Mouse (Mus musculus) left cerebral cortex, adult 2 months (tissue): ENCODE measurements around the gene Cnnm3. TPM values are rescaled to one million over a fixed set of nuclear protein-coding genes. Genes with fewer than 3 reads are reported as not detected.

ENCODE experiments used
- DNase-seq, 2 experiments: peaks; one replicate each; pipeline ENCODE4 v3.0.0; 2021 to 2022; ENCODE audit warnings: low spot score in 2 of 2, mixed read lengths in 1 of 2; ENCODE audit errors: extremely low spot score in 1 of 2
- H3K27ac ChIP-seq: fragments of 200-600 bp; 2 replicates; pipeline ENCODE4 v1.8.1; 2022
- H3K4me3 ChIP-seq: fragments of 200-600 bp; 2 replicates; pipeline ENCODE4 v1.8.1; 2022
- CTCF ChIP-seq: fragments of 200-600 bp; IDR thresholded peaks from 2 replicates; pipeline ENCODE4 v1.8.1; 2022; ENCODE audit warnings: antibody characterized with exemption, mild to moderate bottlenecking, moderate library complexity
- intact Hi-C: fragments of 180-260 bp; cut with DNase I; formaldehyde crosslinking; loops from one replicate; pipeline ENCODE4 v1.15.1; 2025
- long read RNA-seq, 2 experiments: library from polyadenylated mRNA; stranded (forward); transcript quantifications; one replicate each; pipeline ENCODE4 v2.0.0; 2021; ENCODE audit warnings: borderline mapping rate in 2 of 2
- total RNA-seq, 2 experiments: library from RNA; stranded (reverse); gene quantifications; 2 replicates each; pipeline ENCODE4 v1.2.3; 2021

Gene Cnnm3
- total RNA-seq: 10 to 100 TPM; 29.8 to 34.9 TPM
- long read RNA-seq, experiment 1, full-length matches to known transcripts: 23 of 33 reads
- long read RNA-seq, experiment 1, partial matches to known transcripts: 1 of 33 reads
- long read RNA-seq, experiment 1, other reads (novel, unspliced or antisense): 9 of 33 reads
- long read RNA-seq, experiment 2, full-length matches to known transcripts: 18 of 31 reads
- long read RNA-seq, experiment 2, partial matches to known transcripts: 3 of 31 reads
- long read RNA-seq, experiment 2, other reads (novel, unspliced or antisense): 10 of 31 reads

DNA sequence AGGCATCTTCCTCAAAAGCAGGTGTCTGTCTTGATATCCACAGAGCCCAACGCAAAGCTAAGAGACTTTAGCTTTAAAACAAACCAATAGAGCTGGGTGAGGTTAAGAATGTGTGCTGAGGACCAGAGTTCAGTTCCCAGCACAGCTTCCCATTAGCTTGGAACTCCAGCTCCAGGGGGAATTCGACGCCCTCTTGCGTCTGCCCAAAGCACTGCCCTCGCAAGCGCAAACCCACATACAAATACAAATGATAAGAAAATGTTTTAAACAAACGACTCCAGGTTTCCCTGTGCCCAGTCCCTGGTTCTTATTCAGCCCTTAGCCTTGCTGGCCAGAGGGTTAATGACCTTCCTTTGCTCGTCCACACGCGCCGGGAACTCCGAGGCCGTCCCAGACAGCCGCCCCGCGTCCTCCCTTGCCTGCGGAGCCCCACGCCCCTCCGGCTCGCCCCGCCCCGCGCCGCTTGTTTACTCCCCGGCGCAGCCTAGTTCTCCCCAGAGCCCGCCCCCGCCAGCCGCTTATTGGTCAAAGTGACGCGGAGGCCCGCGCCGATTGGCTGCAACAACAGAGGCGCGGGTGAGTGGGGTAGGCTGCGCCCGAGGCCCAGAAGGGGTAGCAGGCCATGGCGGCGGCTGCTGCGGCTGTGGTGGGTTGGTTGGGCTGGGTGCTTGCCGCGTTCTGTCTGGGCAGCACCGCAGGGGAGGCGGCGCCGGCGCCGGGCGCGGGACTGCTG, at the start of gene Cnnm3:
Gene Cnnm3, plus strand, starts transcription at position 579 of the 733 bp plus-strand sequence.
- peak; percentile 99 to 100 for DNase-seq
- peak within 1 kb of the TSS; percentile 99 for H3K4me3 ChIP-seq
- TF ChIP-seq CTCF: peak; percentile 54
- intact Hi-C loops: loop anchor here (1.0 to 2.0 kb wide), 2 partner anchors 39 to 143 kb away; partner anchors contain the start of gene Kansl3
- H3K27ac ChIP-seq: peak within 1 kb of the TSS; percentile 95

DNA sequence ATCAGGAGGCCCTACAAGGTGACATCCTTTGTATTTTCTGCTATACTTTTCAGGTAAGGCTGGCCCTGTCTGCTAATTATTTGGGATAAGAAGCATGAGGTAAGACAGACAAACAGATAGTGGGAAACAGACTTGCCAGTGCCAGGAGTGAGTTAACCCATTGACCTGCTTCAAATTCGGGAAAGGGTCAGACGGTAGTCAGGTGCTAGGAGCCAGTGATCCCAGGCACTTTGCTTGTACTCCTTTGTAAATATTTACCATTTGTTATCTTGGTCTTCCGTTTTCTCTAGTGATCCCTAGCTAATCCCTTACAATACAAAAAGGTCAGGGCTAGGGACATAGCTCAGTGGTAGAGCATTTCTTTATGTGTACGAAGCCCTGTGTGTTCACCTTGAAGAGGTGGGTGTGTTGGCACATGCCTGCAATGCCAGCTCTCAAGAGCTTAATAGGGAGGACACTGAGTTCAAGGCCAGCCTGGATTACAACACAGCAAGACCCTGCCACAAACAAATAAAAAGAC, 46.0 kb upstream of the Cnnm3 start:
- no peak for DNase-seq
- no peak overlapping the region for H3K27ac ChIP-seq
- TF ChIP-seq CTCF: no peak
- H3K4me3 ChIP-seq: no peak overlapping the region
- intact Hi-C loops: no loop called here

DNA sequence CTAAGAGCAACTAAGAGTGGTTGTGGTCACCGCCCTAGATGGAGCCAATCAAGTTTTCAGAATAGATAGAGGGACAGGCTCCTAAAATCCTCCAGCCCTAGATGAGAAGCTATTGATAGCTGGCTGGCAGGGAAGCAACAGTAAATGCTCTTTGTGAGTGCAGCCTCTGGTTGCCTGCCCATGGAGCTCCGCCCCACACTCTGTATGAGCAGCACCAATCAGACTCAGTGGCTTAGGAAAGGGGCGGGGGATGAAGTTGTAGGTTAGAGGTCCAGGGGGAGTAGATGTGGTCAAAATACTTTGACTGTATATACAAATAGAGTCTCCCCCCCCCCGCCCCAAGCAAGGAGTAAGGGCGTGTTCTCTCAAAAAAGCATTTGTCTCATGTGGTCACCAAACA, 44.2 kb upstream of the Cnnm3 start:
- H3K4me3 ChIP-seq: no peak overlapping the region
- no peak for DNase-seq
- intact Hi-C loops: no loop called here
- TF ChIP-seq CTCF: no peak
- H3K27ac ChIP-seq: no peak overlapping the region

DNA sequence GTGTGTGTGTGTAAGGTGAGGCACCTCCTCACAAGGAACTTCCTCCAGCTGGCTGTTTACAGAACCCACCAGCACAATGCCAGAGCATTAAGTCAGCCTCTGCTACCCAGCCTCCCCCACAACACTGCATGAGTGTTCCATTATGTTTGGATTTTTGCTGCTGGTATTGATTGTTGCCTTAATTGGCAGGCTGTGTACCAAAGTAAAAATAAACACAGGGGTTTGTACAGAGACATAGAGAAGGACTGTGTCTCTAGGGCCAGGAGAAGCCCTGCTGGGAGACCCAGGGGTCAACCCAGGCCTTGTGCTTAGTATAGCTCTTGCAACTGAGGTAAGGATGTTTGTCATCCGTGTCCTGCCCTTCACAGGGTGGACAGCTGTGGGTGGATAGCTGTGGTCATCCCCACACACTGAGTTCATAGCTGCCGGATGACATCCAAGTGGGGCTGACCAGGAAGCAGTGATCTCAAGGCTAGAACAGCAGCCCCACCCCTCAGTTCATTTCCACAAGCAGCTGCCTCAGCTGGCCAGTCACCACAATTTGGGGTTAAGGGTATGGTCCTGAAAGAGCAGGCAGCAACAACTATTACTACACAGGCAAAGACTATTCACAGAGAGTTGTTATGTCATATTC, 41.7 kb upstream of the Cnnm3 start:
- H3K4me3 ChIP-seq: no peak overlapping the region
- no peak for DNase-seq
- no peak for TF ChIP-seq CTCF
- no peak overlapping the region for H3K27ac ChIP-seq
- intact Hi-C loops: no loop called here

DNA sequence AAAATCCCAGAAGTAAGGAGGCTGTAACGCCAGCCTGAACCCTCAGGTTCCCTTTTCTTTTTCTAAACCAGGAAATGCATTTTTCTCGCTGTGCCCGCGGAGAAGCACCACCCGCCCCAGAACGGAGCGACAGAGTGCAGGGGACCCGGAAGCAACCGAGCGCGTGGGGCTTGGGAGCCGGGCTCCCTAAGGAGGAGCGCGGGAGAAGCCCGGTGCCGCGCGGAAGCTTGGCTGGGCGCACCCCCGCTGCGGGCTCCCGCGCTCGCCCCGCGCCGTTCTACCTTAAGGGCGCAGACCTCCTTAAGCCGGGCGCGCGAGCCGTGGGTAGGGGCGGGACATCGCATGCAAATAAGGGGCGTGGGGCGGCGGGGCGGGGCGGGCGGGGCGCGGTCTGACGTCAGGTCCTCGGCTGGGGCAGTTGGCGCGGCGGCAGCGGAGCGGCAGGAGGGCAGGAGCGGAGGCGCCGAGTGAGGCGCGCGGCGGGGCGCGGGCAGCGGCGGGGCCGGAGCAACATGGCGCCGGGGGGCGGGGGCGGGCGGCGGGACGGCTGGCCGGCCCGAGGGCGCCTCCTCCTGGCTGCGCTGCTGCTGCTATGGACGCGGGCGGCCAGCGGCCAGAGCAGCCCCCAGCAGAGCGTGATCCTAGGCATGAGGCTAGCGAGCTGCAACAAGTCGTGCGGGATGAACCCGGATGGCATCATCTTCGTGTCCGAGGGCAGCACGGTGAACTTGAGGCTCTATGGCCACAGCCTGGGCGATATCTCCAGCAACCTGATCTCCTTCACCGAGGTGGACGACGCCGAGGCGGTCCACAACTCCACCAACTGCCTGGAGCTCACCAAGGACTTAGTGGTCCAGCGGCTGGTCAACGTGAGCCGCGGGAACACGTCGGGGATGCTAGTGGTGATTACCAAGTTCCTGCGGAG, 40.2 kb upstream of the Cnnm3 start, which contains the start of gene Cnnm4:
Gene Cnnm4, plus strand, starts transcription at position 440 of the 925 bp plus-strand sequence.
- intact Hi-C loops: loop anchor here (1.0 kb wide), 3 partner anchors 26 to 102 kb away; partner anchors contain the start of genes Cnnm3, Kansl3 and Lman2l
- DNase-seq: peak; percentile 84 to 86
- TF ChIP-seq CTCF: peak; percentile 55
- Histone ChIP-seq H3K27ac (peak within 1 kb of the TSS; percentile 91), H3K4me3 (peak within 1 kb of the TSS; percentile 78)

DNA sequence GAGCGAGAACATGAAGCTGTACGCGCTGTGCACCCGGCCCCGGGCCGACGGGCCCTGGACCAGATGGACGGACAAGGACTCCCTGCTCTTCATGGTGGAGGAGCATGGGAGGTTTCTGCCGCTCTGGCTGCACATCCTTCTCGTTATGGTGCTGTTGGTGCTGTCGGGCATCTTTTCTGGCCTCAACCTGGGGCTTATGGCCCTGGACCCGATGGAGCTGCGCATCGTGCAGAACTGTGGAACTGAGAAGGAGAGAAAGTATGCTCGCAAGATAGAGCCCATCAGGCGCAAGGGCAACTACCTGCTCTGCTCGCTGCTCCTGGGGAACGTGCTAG, 39.6 kb upstream of the Cnnm3 start:
- DNase-seq: no peak
- intact Hi-C loops: loop anchor here (1.0 kb wide), 1 partner anchor 39 kb away; the partner anchor contains the start of gene Cnnm3
- TF ChIP-seq CTCF: no peak
- H3K27ac ChIP-seq: peak overlapping the region; percentile 59; the same call in 1 of the 2 replicates
- H3K4me3 ChIP-seq: peak overlapping the region; percentile 78

DNA sequence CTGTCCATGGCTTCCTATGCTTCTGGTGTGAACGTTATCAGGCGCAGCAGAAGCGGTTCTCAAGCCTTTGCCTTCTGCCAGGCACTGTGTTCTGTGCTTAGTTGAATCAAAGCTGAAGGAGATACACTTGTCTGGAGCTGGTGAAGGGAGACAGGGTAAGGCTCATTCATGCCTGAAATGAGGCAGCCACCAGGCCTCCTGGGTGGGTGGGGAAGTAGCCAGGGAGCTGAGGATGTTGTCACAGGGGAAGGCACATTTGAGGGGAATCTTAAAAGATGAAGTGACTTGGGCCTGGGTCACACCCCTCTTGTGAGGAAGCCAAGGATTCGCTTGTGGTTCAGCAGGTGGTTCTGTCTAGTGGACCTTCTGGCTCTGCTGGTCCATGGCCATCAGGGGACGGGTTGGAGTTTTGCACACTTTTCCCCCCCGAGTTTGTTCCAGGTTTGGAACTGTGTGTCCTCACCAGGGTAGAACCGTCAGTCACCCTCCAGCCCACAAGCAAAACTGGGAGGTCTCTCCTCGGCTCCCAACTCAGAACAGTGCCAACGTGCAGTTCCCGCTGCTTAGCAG, 38.4 kb upstream of the Cnnm3 start:
- intact Hi-C loops: no loop called here
- Histone ChIP-seq H3K27ac (no peak overlapping the region), H3K4me3 (peak overlapping the region; percentile 78)
- DNase-seq: no peak
- TF ChIP-seq CTCF: no peak

DNA sequence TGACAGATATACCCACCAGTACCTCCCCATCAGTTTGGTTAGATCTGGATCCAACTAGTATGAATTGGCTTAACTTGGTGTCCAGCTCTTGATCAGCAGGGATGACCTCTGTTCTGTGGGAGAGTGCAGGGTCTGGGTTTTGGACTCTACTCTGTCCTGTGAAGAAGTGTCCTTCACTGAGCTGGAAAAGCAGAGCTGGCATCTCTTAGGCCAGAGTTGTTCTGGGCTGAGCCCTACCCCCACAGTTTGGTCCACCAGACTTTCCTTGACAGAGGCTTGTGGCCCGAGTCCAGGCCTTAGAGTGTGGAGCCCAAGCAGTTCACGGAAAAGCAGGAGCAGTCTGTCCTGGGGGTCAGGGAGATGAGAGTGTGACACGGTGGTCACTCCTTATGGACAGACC, 37.0 kb upstream of the Cnnm3 start:
- intact Hi-C loops: no loop called here
- H3K27ac ChIP-seq: no peak overlapping the region
- peak overlapping the region; percentile 29 for H3K4me3 ChIP-seq
- no peak for TF ChIP-seq CTCF
- no peak for DNase-seq

DNA sequence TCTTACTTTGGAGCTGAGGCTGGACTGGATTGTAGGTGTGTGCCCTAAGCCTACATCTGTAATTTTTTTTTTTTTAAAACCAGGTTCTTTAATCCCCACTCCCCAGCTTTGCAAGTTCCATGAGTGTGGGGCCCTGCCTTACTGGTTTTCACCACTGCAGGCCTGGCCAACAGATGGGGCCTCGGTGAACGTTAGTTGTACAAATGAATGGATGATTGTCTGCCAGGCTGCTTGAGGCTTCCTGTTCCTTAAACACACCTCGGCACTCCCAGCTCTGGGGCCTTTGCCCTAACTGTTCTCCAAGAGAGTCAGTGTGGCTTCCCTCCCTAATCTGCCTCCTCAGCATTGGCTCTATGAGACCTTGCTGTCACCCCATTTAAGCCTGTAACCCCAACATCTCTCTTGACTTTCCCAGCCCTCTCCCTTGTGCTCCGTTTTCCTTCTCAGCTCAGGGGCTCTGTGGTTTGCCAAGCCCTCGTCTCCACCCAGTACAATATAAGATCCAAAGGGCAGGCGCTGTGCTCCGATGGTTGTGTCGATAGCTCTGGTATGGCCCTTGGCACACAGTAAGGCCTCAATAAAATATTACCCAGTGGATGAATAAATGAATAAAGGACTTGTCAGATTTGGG, 36.1 kb upstream of the Cnnm3 start:
- no peak for DNase-seq
- TF ChIP-seq CTCF: no peak
- Histone ChIP-seq H3K27ac (no peak overlapping the region), H3K4me3 (peak overlapping the region; percentile 29; the same call in 1 of the 2 replicates)
- intact Hi-C loops: no loop called here

DNA sequence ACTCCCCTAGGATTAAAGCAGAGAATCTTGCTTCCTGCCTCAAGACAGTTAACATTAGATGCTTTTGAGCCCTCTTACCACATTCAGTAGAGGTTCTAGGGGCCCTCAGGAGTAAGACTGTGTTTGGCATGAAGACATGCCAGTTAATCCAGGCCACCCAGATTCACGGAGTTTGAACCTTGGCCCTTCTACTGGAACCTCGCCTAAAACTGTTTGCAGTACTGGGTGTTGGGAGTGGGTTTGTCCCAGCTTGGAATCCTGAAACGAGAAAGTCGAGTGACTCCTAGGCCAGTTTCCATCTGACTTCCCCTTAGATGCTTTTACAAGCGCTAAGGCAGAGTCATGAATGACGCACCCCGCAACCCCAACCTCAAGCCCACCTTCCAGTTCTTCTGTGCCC, 35.2 kb upstream of the Cnnm3 start:
- H3K27ac ChIP-seq: no peak overlapping the region
- TF ChIP-seq CTCF: no peak
- intact Hi-C loops: no loop called here
- H3K4me3 ChIP-seq: no peak overlapping the region
- no peak for DNase-seq
